Mouse (Mus musculus) bone marrow, adult 2 months (tissue): ENCODE data around the gene Ncor1. TPM values are rescaled to one million over a fixed set of nuclear protein-coding genes. Genes with fewer than 3 reads are reported as not detected.

ENCODE experiments used
- H3K27ac ChIP-seq: fragments of 200-500 bp; 2 replicates; pipeline ENCODE4 v1.5.1; 2012; ENCODE audit warnings: low read depth, mild to moderate bottlenecking, control low read depth, inconsistent platforms, low read length; ENCODE audit not compliant: control insufficient read depth, poor library complexity, insufficient read depth
- H3K4me1 ChIP-seq: fragments of 200-500 bp; 2 replicates; pipeline ENCODE4 v1.6.1; 2011; ENCODE audit warnings: low read length; ENCODE audit not compliant: control insufficient read depth, insufficient read depth
- H3K4me3 ChIP-seq: fragments of 200-500 bp; replicated peaks from 2 replicates; pipeline ENCODE3; 2011; ENCODE audit warnings: mild to moderate bottlenecking, low read depth, low read length, control low read depth; ENCODE audit not compliant: control insufficient read depth
- CTCF ChIP-seq: fragments of 200-500 bp; IDR thresholded peaks from 2 replicates; pipeline ENCODE4 v1.5.1; 2011; ENCODE audit warnings: low read length, control low read depth; ENCODE audit not compliant: control insufficient read depth, insufficient read depth
- POLR2A ChIP-seq: fragments of 200-500 bp; IDR thresholded peaks from 2 replicates; pipeline ENCODE4 v1.6.1; 2011; ENCODE audit warnings: low read depth, mild to moderate bottlenecking, control low read depth, low read length, borderline replicate concordance; ENCODE audit not compliant: control insufficient read depth
- WGBS: fragments of 180-500 bp; shearing (Covaris S2); methylation state at CpG from one replicate; pipeline ENCODE4 v1.1.7; 2018; 5-methylcytosine and 5-hydroxymethylcytosine counted together
- polyA plus RNA-seq: library from polyadenylated mRNA; stranded (reverse); fragments of >200 nt; gene quantifications from 2 replicates; pipeline ENCODE4 v1.2.4, GENCODE M21; 2011; ENCODE audit warnings: low replicate concordance; ENCODE audit not compliant: missing spikeins, insufficient read depth, insufficient read length

Gene Ncor1
- 82.8 and 172 TPM in 2 replicates for polyA plus RNA-seq

DNA sequence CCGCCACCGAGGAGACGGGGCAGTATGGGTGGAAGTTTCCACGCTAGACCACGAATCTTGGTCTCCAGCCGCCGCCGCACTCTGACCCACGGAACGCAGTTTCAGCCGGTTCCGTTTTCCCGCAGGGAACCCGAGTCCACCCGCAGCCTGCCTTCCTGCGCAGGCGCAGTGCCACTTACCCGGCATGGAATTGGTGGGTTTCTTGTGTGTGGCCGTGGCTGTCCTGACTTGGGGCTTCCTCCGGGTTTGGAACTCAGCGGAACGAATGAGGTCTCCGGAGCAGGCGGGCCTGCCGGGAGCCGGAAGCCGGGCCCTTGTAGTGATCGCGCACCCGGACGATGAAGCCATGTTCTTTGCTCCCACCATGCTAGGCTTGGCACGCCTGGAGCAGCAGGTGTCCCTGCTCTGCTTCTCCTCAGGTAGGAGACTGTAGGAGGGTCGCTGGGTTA, at the start of gene Ncor1, which contains the start of gene Pigl:
Gene Ncor1 (minus strand): TSS at position 266 of the 449 bp plus-strand sequence.
Gene Pigl (plus strand): TSS at position 185 of the 449 bp plus-strand sequence.
- WGBS: under 1% methylated on average over 33 of the region's 33 CpGs
- no peak for TF ChIP-seq CTCF
- TF ChIP-seq POLR2A: peak; percentile 71; the same call in 1 of the 2 replicates
- H3K4me1 ChIP-seq: no peaks in the 10 kb centered on the region; the same call in 1 of the 2 replicates
- H3K4me3 ChIP-seq: peak within 1 kb of the TSS; percentile 78
- H3K27ac ChIP-seq: peak within 1 kb of the TSS; percentile 100

DNA sequence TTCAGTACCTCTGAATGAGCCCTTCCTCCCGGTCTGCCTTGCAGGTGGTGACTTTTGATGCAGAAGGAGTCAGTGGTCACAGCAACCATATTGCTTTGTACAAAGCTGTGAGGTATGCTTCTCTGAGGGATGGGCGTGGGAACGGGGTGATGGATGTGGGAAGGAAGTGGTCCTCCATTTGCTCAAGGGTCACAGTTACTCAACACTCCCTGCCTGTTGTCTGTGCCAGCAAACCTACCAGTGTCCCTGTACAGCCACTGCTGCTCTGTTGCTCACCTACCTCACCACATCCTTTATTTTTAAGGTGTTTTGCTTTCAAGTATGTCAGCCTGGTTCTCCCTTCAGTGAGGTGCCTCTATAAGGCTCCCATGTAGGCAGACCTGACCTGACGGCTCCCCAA, 49.3 kb upstream of the Ncor1 start:
- WGBS: 59% methylated on average over 4 of the region's 4 CpGs
- no peak overlapping the region for H3K4me3 ChIP-seq
- peaks cover 2% of the 10 kb centered on the region; the same call in 1 of the 2 replicates for H3K4me1 ChIP-seq
- no peak overlapping the region for H3K27ac ChIP-seq
- TF ChIP-seq POLR2A (no peak), CTCF (no peak)

GRCm38 (mm10) chr11:62500529-62500928, 42.2 kb upstream of the Ncor1 start:
- Histone ChIP-seq H3K4me3 (no peak overlapping the region), H3K27ac (no peak overlapping the region), H3K4me1 (peaks cover under 1% of the 10 kb centered on the region; the same call in 1 of the 2 replicates)
- TF ChIP-seq POLR2A: no peak
- TF ChIP-seq CTCF: no peak
- WGBS: 75% methylated on average over 2 of the region's 2 CpGs

- 86% methylated on average over 2 of the region's 2 CpGs for WGBS
These were observed 40.5 kb upstream of the Ncor1 start for GRCm38 (mm10) chr11:62498802-62499201.

GRCm38 (mm10) chr11:62497181-62497580, 38.8 kb upstream of the Ncor1 start:
- Histone ChIP-seq H3K4me1 (peaks cover 3% of the 10 kb centered on the region), H3K27ac (no peak overlapping the region), H3K4me3 (no peak overlapping the region)
- WGBS: 66% methylated on average over 3 of the region's 3 CpGs
- TF ChIP-seq CTCF (no peak), POLR2A (no peak)

More at GRCm38 (mm10) chr11:62498802-62499201, 40.5 kb upstream of the Ncor1 start:
- H3K4me3 ChIP-seq: no peak overlapping the region
- no peak for TF ChIP-seq POLR2A
- TF ChIP-seq CTCF: no peak
- H3K4me1 ChIP-seq: peaks cover 3% of the 10 kb centered on the region
- no peak overlapping the region for H3K27ac ChIP-seq

DNA sequence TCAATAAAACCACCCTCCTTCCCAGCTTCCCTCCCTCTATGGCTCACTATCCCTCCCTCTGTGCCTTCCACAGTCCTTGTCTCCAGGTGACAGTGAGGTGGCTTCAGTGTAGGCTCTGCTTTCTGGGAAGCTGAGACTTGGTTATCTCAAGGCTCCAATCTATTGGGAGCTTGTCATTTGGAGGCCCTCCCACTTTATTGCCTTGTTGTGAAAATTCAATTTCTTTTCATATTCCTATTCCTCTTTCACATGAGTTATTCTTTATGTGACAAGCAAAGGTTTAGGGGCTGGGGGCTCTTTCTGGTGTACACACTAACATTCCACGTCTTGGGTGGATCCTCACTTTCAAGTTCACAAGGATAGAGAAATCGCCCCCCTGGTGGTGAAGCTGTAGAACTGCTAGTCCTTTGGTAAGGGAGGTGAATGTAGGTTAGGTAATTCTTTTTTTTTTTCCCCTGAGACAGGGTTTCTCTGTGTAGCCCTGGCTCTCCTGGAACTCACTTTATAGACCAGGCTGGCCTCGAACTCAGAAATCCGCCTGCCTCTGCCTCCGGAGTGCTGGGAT, 37.9 kb upstream of the Ncor1 start:
- peaks cover 3% of the 10 kb centered on the region for H3K4me1 ChIP-seq
- no peak overlapping the region for H3K4me3 ChIP-seq
- WGBS: 31% methylated on average over 5 of the region's 5 CpGs
- no peak for TF ChIP-seq POLR2A
- peak; percentile 39 for TF ChIP-seq CTCF
- no peak overlapping the region for H3K27ac ChIP-seq

DNA sequence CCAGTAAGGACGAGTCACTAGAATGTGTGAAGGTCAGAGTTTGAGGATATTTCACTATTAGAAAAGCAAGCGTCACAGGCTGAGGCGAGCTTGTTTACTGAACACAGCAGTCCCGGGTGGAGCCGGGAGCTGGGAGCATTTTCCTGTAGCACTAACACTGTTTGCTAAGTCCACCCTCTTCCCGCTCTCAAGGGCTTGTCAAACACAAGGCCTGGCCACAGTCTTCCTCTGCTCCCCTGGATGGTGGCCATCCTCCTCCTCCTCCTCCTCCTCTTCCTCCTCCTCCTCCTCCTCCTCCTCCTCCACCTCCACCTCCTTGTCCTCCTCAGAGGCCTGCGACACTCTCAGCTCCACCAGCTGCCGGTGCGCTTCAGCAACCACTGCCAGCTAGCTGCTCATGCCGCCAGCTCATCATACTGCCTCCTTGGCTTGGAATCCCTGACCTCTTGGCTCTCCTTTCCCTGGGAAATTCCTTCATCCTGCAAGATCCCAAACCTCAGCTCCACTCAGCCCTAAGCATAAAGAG, 37.0 kb upstream of the Ncor1 start:
- Histone ChIP-seq H3K4me1 (peaks cover 3% of the 10 kb centered on the region), H3K4me3 (no peak overlapping the region), H3K27ac (peak overlapping the region; percentile 60)
- TF ChIP-seq POLR2A: no peak
- no peak for TF ChIP-seq CTCF
- 70% methylated on average over 9 of the region's 10 CpGs for WGBS

DNA sequence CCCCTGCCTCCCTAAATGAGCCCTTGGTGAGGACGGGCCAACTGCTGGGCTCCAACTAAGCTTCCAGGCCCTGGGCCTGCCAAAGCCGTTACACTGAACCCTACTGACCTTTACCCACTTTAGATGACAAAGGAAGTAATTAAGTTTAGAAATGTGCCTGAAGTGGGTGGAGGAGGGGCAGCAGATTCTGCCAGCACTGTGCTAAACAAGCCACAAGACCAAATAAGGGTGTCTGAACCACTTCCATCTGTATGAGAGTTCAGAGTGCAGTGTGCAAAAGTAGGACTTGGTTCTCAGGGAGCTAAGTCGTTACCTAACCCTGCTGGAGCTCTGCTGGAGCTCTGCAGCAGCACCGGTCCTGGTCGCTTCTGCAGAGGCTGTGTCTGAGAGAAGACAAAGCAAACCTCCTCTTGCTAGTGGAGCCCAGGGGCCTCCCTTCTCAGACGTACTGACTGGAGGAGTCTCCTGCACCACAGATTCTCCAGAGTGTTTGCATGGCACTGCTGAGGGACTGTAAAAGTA, 36.5 kb upstream of the Ncor1 start:
- peak overlapping the region; percentile 82 for H3K27ac ChIP-seq
- 14% methylated on average over 6 of the region's 6 CpGs for WGBS
- TF ChIP-seq CTCF: no peak
- TF ChIP-seq POLR2A: no peak
- H3K4me3 ChIP-seq: no peak overlapping the region
- H3K4me1 ChIP-seq: peaks cover 3% of the 10 kb centered on the region
